Mouse (Mus musculus) heart, postnatal 4 days (tissue): ENCODE results near the gene Hspa12b. TPM values are rescaled to one million over a fixed set of nuclear protein-coding genes. Genes with fewer than 3 reads are reported as not detected.
A peak's percentile ranks its signal among the peaks of the same experiment; 100 is the strongest.

ENCODE experiments used
- DNase-seq: peaks from one replicate; pipeline ENCODE4 v3.0.0; 2021
- total RNA-seq, 2 experiments: library from RNA; stranded (reverse); gene quantifications; 2 replicates each; pipeline ENCODE4 v1.2.3; 2021

Gene Hspa12b
- total RNA-seq, 2 experiments from 2014 or later: 40.3 to 40.6 TPM

DNA sequence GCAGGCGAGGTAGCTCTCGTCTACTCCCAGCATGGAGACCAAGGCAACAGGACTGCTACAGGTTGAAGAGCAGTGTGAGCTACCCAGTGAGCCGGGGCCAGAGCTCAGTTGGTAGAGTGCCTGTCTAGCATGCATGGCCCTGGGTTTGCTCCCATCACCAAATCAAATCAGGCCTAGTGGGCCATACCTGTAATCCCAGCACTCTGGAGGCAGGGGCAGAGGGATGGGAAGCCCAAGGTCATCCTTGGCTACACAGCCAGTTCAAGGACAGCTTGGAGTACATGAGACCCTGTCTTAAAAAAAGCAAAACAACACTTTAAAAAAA, 22.1 kb downstream of the Hspa12b start:
- DNase-seq: no peak

- no peak for DNase-seq
These were observed 25.2 kb downstream of the Hspa12b start for GRCm38 (mm10) chr2:131152166-131152730.

DNA sequence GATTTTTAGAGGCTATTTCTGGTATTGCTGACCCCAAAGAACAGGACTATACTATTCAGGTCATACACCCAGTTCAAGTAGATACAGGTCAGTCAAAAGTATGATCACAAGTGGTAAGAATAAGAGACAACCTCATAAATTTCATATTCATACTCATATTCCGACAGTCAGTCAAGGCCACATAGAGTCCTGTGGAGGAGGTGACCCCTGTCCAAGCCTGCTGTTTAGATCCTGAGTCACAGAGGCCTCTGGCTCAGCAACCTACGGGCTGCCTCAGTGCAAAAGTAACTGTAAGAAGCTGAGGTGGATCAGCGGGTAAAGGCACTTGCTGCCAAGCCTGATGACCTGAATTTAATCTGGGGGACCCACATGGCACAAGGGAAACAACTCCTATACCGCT, 27.0 kb downstream of the Hspa12b start:
- no peak for DNase-seq

GRCm38 (mm10) chr2:131156987-131157386, 29.9 kb downstream of the Hspa12b start:
- no peak for DNase-seq

DNA sequence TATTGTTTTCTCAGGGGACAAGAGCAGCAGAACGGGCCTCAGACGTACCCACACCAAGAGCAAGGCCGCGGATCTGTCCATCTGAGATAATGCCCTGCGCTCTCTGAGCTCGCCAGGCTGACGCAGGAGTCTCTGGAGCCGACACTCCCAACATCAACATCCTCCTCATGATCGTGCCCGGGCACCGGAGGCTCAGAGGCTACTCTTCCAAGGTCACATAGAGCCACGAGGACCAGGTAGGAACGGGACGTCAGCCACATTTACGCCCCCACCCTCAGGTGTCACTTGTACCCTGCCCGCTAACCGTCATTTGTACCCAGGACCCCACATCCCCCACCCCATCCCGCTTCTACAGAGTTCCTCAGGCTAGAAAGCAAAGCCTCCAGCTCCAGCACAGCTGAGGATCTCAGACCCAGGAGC, 32.4 kb downstream of the Hspa12b start:
- DNase-seq: no peak

DNA sequence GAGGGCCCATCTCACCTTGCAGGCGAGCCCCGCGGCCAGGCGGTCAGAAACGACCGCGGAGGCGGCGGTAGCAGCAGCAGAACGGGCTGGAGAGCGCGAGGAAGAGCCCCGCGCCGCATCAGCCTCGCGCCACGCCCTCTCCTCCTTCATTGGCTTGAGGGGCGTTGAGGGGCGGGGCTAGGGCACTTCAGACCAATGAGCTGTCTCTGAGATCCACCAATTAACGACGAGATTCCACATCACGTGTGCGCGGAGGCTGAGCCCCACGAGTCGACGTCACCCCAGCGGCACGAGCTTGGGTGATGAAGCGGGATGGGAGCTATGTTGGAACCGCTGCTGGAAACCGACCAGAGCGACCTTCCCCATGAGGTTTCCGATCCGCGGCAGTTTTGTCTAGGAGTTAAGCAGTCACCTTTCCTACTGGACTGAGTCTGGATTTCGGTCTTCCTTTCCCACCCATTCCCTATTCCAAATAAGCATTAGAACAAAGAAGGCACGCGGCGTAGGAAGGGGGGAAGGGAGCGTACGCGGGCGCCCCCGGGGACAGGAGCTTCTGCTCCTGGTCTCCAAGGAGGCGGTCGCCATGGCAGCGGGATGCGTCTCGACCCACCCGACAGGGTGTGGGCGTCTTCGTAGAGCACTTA, 33.0 kb downstream of the Hspa12b start, which contains the start of gene 1700037H04Rik:
Gene 1700037H04Rik, minus strand, starts transcription at position 144 of the 644 bp plus-strand sequence.
- peak; percentile 97 for DNase-seq

- DNase-seq: peak; percentile 46
These were observed 33.6 kb downstream of the Hspa12b start for GRCm38 (mm10) chr2:131160671-131161111.

DNA sequence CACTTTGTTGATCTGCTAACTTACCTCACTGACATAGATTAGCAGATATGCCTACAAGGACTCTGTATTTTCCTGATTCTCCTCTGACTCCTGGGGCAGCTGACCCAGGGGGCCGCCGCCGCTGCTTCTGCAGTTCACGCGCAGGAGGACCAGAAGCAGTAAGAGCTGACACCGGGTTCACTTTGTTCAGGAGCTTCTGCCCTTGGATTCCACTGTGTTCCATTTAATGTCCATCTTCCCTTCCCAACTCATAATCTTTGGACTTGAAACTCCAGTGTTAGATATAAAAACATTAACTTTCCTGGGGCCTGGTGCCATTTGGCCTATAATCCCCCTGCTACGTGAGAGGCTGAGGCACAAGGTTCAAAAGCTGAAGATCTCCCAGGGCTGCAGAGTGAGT, 36.8 kb downstream of the Hspa12b start:
- DNase-seq: no peak

- DNase-seq: no peak
These were observed 39.1 kb downstream of the Hspa12b start for GRCm38 (mm10) chr2:131166172-131166571.

- DNase-seq: no peak
These were observed 40.9 kb downstream of the Hspa12b start for GRCm38 (mm10) chr2:131167984-131168383.

- DNase-seq: no peak
These were observed 41.8 kb downstream of the Hspa12b start for GRCm38 (mm10) chr2:131168914-131169313.

GRCm38 (mm10) chr2:131170936-131171335, 43.9 kb downstream of the Hspa12b start:
- no peak for DNase-seq

GRCm38 (mm10) chr2:131171401-131172104, 44.5 kb downstream of the Hspa12b start:
- peak; percentile 71 for DNase-seq

- no peak for DNase-seq
These were observed 45.2 kb downstream of the Hspa12b start for GRCm38 (mm10) chr2:131172322-131172721.

DNA sequence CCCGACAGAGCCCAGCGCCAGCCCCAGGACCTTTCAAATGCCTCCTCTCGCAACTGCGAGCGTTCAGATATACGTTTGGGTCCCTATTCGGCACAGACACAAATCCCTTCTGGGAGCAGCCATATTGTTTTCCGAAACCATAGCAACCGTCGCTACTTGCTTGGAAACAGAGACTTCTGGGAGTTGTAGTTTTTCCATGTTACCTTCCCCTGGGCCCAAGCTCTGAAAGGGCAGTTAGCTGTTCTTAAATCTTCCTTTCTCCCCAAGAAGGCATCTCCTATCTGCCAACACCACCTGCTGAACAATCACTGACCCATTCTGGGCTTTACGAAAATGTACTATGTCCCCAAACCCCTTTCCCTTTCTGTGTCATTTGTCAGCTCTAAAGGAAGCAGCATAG, 47.6 kb downstream of the Hspa12b start:
- peak; percentile 62 for DNase-seq

DNA sequence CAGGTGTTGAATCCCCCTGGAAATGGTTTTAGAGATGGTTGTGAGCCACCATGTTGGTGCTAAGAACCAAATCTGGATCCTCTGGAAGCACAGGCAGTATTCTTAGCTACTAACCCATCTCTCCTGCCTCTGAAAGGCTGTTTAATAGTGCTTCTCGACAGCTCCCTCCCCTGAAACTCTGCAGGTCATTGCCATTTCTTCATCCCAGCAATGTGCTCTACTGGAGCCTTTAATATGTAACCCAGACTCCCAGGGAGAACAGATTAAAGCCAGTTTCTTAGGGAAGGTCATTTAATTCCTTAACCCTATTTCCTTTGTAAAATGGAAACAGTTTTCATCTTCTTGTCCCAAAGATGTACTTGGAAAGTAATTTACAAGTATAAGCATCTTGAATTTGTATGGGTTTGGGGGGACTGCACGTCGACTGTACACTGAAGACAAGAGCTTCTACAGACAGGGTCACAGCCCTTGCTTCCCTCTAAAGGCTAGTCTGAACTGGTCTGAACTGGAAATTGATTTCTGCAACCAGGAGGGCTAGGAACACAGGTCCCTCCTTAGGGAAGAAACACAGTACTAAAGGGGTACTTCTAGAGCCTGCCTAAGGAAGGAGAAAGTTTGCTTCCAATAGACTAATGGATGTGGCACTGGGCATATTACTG, 48.3 kb downstream of the Hspa12b start:
- no peak for DNase-seq

DNA sequence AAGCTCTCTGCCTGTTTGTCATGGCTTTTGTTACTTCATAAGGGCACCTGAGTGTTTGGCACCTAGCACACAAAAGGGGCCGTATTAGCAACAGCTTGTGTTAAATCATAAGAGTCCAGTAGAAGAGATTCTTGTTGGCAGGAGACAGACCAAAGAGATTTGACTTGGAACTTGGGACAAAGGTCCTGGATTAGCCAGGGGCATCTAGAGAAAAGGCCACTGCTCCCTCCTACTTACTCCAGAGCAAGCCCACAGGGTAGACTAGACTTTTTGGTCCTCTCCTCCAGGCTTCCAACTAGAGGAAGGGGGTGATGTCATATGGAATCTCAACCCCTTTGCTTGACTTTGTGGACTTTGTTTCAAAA, 48.8 kb downstream of the Hspa12b start:
- no peak for DNase-seq

- DNase-seq: no peak
These were observed 49.4 kb downstream of the Hspa12b start for GRCm38 (mm10) chr2:131176491-131176890.

- no peak for DNase-seq
These were observed 50.9 kb downstream of the Hspa12b start for GRCm38 (mm10) chr2:131177932-131178331.

GRCm38 (mm10) chr2:131178828-131179245, 51.8 kb downstream of the Hspa12b start:
- no peak for DNase-seq

DNA sequence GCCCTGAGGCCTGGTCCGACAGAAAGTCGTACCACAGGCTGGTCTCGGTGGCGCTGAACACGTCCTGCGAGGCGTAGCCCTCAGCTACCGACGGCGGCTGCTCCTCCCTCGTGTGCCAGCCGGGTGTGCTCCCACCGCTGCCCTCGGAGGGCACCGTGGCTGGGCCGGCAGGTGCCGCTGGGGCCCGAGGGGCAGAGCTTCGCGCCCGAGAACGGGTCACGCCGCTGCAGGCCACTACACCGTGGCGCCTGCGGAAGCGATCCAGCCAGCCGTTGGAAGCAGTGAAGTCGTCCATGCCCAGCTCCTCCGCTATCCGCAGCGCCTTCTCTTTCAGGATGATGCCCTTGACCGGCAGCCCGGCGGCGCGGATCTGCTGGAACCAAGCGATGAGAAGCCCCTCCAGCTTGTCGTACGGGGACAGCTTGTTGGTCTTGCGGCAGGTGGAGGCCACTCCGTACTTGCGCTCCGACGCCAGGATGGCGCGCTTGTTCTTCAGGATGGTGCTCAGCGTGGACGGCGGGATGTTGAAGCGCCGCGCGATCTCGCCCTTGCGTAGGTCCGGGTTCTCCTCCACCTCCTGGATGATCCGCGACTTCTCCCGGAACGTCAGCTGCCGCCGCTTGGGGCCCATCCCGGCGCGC, 52.3 kb downstream of the Hspa12b start:
- DNase-seq: peak; percentile 73

DNA sequence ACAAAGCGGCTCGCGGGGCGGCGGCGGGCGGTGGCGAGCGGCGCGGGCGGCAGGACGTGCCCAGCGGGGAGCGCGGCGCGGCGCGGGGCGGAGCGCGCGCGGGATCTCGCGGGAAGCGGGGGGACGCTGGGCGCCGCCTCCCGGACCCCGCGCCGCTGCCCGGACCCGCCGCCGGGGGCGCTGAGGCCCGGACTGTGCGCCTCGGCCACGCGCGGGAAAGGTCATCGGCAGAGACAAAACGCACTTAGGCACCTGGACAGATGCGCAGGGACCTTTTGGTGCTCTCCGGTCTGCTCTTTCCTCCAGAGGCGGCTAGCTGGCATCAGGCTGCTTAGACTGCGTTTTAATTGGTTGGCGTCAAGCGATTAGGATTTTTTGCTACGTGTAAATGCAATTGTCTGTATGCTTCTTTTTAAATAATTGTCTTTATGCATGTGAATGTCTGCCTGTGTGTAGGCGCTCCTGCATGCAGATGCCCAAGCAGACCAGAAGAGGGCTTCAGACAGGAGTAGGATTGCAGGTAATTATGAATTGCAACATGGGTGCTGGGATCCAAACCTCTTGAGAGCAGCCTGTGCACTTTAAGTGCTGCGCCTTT, 53.0 kb downstream of the Hspa12b start, which contains the start of gene Cenpb:
Gene Cenpb, minus strand, starts transcription at position 78 of the 598 bp plus-strand sequence.
- peak; percentile 90 for DNase-seq
